Mouse (Mus musculus) kidney, postnatal 0 days (tissue): ENCODE results near the gene D5Ertd579e. TPM values are rescaled to one million over a fixed set of nuclear protein-coding genes. Genes with fewer than 3 reads are reported as not detected.

Experiments
- ATAC-seq: fragments of 200-750 bp; cut with Nextera tagmentation; replicated peaks from 2 replicates; pipeline ENCODE4 v1.8.0; 2017; ENCODE audit warnings: low read depth, moderate number of reproducible peaks, moderate TSS enrichment, moderate library complexity; ENCODE audit not compliant: low FRiP score
- DNase-seq: peaks from one replicate; pipeline ENCODE4 v3.0.0-alpha.2; 2016; ENCODE audit warnings: low spot score
- H3K27ac ChIP-seq: fragments of 300-500 bp; sonication (generic); 2 replicates; pipeline ENCODE4 v1.5.1; 2014; ENCODE audit warnings: mild to moderate bottlenecking
- H3K27me3 ChIP-seq: fragments of 300-500 bp; sonication (generic); 2 replicates; pipeline ENCODE4 v1.6.1; 2014; ENCODE audit warnings: low read length, mixed read lengths; ENCODE audit not compliant: insufficient read depth
- H3K36me3 ChIP-seq: fragments of 300-500 bp; sonication (generic); 2 replicates; pipeline ENCODE4 v1.6.1; 2014; ENCODE audit warnings: low read length, mixed read lengths; ENCODE audit not compliant: insufficient read depth
- H3K4me1 ChIP-seq: fragments of 300-500 bp; sonication (generic); replicated peaks from 2 replicates; pipeline ENCODE4 v1.6.1; 2014; ENCODE audit warnings: antibody characterized with exemption, low read length, mixed read lengths; ENCODE audit not compliant: insufficient read depth
- H3K4me2 ChIP-seq: fragments of 300-500 bp; sonication (generic); 2 replicates; pipeline ENCODE4 v1.6.1; 2014; ENCODE audit warnings: mild to moderate bottlenecking, low read length, moderate library complexity, mixed read lengths
- H3K4me3 ChIP-seq: fragments of 300-500 bp; sonication (generic); replicated peaks from 2 replicates; pipeline ENCODE4 v1.5.1; 2014; ENCODE audit warnings: low read depth, low read length
- H3K9ac ChIP-seq: fragments of 300-500 bp; sonication (generic); 2 replicates; pipeline ENCODE4 v1.6.1; 2014; ENCODE audit warnings: low read depth, low read length
- H3K9me3 ChIP-seq: fragments of 300-500 bp; sonication (generic); replicated peaks from 2 replicates; pipeline ENCODE4 v1.6.1; 2016; ENCODE audit warnings: low read length, inconsistent platforms, mixed read lengths
- CTCF ChIP-seq: IDR thresholded peaks from 2 replicates; pipeline ENCODE4 v1.5.1; 2016; ENCODE audit warnings: antibody characterized with exemption, low read depth, mild to moderate bottlenecking, moderate library complexity
- WGBS: fragments of 180-500 bp; shearing (Covaris S2); extraction: QIAGEN DNeasy Blood & Tissue Kit; methylation state at CpG from one replicate; pipeline ENCODE4 v1.1.7; 2014; 5-methylcytosine and 5-hydroxymethylcytosine counted together
- polyA plus RNA-seq: library from polyadenylated mRNA; unstranded; fragments of >200 nt; fragmentation: Nextera tagmentation; extraction: Ambion mirVana; gene quantifications from 2 replicates; pipeline ENCODE4 v1.2.1, GENCODE M21; 2015

The D5Ertd579e gene
- polyA plus RNA-seq, 1 experiment from 2014 or later: 19.9 TPM

- no peak overlapping the region for H3K4me2 ChIP-seq
- ATAC-seq (no peak), DNase-seq (no peak)
- no peak overlapping the region for H3K9ac ChIP-seq
- WGBS: 88% methylated on average over 2 of the region's 2 CpGs
- H3K27ac ChIP-seq: no peak overlapping the region
- TF ChIP-seq CTCF: no peak
- no peaks in the 10 kb centered on the region for H3K27me3 ChIP-seq
- peaks cover 13% of the 10 kb centered on the region for H3K4me1 ChIP-seq
- H3K4me3 ChIP-seq: no peak overlapping the region
- H3K9me3 ChIP-seq: no peaks in the 10 kb centered on the region
- no peaks in the 10 kb centered on the region for H3K36me3 ChIP-seq
Measured at GRCm38 (mm10) chr5:36693651-36694050, 2.2 kb downstream of the D5Ertd579e start.

DNA sequence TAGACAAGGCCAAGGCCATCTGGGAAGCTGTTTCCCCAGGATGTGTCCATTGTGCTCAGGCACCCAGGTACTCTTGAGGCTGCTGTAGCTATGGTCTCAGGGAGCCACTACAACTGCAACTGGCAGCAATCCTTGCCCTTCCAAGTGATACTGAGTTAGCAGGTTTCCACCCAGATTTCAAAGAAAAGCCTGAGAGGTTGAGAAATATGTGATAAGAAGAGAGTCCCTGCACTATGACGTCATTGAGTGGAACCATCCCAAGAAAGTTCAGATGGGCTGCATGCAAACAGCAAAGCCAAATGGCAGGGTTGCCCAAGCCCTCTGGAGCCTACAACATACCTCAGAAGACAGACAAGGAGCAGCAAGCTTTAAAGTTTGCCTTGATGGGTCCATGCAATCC lies 4.4 kb downstream of the D5Ertd579e start:
- no peak overlapping the region for H3K4me2 ChIP-seq
- peaks cover 3% of the 10 kb centered on the region; the same call in 1 of the 2 replicates for H3K36me3 ChIP-seq
- no peak for DNase-seq
- no peaks in the 10 kb centered on the region for H3K27me3 ChIP-seq
- no peak overlapping the region for H3K4me3 ChIP-seq
- TF ChIP-seq CTCF: no peak
- H3K9me3 ChIP-seq: no peaks in the 10 kb centered on the region
- WGBS: 88% methylated on average over 1 of the region's 1 CpGs
- no peak for ATAC-seq
- H3K9ac ChIP-seq: no peak overlapping the region
- peaks cover 12% of the 10 kb centered on the region for H3K4me1 ChIP-seq
- no peak overlapping the region for H3K27ac ChIP-seq

GRCm38 (mm10) chr5:36685170-36685569 lies 10.7 kb downstream of the D5Ertd579e start:
- no peak overlapping the region for H3K4me3 ChIP-seq
- H3K4me2 ChIP-seq: no peak overlapping the region
- DNase-seq: no peak
- no peaks in the 10 kb centered on the region for H3K27me3 ChIP-seq
- TF ChIP-seq CTCF: no peak
- 86% methylated on average over 4 of the region's 4 CpGs for WGBS
- ATAC-seq: no peak
- H3K27ac ChIP-seq: no peak overlapping the region
- no peaks in the 10 kb centered on the region for H3K9me3 ChIP-seq
- H3K4me1 ChIP-seq: 0 out of 2 replicates have a peak, but pooled peaks cover 7% of the 10 kb centered on the region
- no peak overlapping the region for H3K9ac ChIP-seq
- H3K36me3 ChIP-seq: peaks cover 3% of the 10 kb centered on the region; the same call in 1 of the 2 replicates

DNA sequence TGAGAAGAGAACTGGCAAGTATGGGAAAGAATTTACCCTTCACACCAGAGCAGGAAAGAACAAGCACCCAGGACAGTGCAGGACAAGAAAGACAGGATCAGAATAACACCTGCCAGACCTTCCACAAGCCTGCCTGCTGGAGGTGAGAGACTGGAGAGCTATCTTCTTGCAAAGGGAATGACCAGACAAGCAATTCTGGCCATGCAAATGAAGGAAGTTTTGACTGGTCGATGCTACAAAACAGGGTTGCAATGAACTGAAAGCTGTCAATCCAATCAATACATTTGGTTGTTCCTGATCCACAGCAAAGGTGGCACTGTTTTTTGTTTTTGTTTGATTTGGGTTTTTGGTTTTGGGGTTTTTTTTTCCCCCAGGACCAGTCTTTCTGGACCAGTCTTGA lies 12.2 kb downstream of the D5Ertd579e start:
- WGBS: 90% methylated on average over 1 of the region's 1 CpGs

GRCm38 (mm10) chr5:36681219-36681618 lies 14.6 kb downstream of the D5Ertd579e start:
- Histone ChIP-seq H3K4me1 (0 out of 2 replicates have a peak, but pooled peaks cover 7% of the 10 kb centered on the region), H3K27me3 (no peaks in the 10 kb centered on the region), H3K4me2 (no peak overlapping the region), H3K27ac (no peak overlapping the region), H3K4me3 (no peak overlapping the region), H3K9me3 (no peaks in the 10 kb centered on the region), H3K36me3 (no peaks in the 10 kb centered on the region), H3K9ac (no peak overlapping the region)
- DNase-seq (no peak), ATAC-seq (no peak)
- TF ChIP-seq CTCF: no peak

More for the DNA sequence above, 12.2 kb downstream of the D5Ertd579e start:
- ATAC-seq: no peak
- H3K4me3 ChIP-seq: no peak overlapping the region
- no peaks in the 10 kb centered on the region for H3K27me3 ChIP-seq
- no peak for DNase-seq
- H3K9me3 ChIP-seq: no peaks in the 10 kb centered on the region
- no peak overlapping the region for H3K4me2 ChIP-seq
- H3K36me3 ChIP-seq: peaks cover 3% of the 10 kb centered on the region; the same call in 1 of the 2 replicates
- TF ChIP-seq CTCF: no peak
- H3K27ac ChIP-seq: no peak overlapping the region
- H3K4me1 ChIP-seq: 0 out of 2 replicates have a peak, but pooled peaks cover 7% of the 10 kb centered on the region
- H3K9ac ChIP-seq: no peak overlapping the region

DNA sequence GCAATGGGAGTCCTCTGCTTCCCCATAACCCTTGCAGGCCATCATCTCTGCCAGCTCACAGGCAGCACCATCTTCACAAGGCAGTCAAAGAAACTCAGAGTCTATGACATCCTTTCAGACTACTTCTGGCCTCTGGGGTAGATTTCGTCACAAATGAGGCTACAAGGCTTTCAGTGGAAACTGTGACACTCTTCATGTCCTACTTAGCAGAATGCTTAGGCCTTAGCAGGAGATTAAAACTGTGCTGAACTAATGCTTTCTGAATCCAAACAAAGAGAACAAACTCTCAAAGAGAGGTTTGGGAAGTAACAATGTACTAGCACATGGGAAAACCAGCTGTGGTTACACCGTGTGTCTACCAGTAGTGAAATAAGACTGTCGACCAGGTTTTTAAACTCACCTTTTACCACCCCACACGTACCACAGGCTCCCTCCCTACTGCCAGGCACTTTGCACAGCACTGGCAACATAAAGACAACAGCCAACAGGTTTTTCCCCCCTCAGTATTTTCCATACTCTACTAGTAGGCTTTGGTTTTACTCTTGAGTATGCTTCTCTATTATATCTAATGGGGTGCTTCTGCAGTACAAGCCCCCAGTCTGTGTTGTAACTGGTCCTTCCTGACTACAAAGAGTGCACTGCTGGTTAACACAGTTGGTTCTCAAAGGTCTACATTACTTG lies 15.8 kb downstream of the D5Ertd579e start:
- ATAC-seq (no peak), DNase-seq (no peak)
- Histone ChIP-seq H3K4me2 (no peak overlapping the region), H3K4me3 (no peak overlapping the region), H3K9me3 (no peaks in the 10 kb centered on the region), H3K36me3 (no peaks in the 10 kb centered on the region), H3K27me3 (no peaks in the 10 kb centered on the region), H3K9ac (no peak overlapping the region), H3K27ac (no peak overlapping the region), H3K4me1 (0 out of 2 replicates have a peak, but pooled peaks cover 7% of the 10 kb centered on the region)
- no peak for TF ChIP-seq CTCF
- 69% methylated on average over 4 of the region's 4 CpGs for WGBS
